Mouse (Mus musculus): ENCODE results near the gene Ripor3. TPM values are rescaled to one million over a fixed set of nuclear protein-coding genes. Genes with fewer than 3 reads are reported as not detected.

Gene Ripor3
- polyA plus RNA-seq, 2 experiments, result 5.3 to 21.0 TPM

DNA sequence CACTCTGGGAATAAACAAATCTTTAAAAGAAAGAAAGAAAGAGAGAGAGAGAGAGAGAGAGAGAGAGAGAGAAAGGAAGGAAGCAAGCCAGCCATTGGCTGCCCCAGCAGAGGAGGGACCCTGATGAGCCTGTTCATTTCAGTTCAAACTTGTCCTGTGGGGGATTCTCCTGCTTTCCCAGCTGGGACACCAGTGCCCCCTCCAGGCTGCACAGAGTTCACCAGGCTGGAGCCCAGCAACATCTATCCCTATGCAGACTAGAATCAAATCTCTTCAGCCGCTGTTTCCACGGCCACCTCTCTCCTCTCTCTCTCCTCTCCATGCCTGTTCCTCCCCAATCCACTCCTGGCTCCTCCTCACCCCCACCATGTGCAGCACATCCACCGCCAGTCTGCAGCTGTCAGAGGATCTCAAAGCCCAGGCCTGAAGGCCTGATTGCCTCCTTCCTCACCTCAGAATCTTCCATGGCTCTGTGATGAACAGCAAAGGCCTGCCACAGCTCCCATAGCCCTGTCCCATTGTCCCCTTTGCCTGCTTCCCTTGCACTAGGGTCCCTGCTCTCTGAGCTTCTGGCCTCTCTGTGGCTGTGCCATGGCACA is 11.2 kb downstream of the Ripor3 start:
- Histone ChIP-seq H3K27me3 (ENCODE audit: control insufficient read depth, insufficient read depth, low read length) (no peaks in the 10 kb centered on the region), H3K36me3 (ENCODE audit: control insufficient read depth, insufficient read depth, low read length) (no peaks in the 10 kb centered on the region), H3K9me3 (ENCODE audit: control insufficient read depth, low read length) (peaks cover 6% of the 10 kb centered on the region; the same call in 1 of the 2 replicates), H3K27ac (replicated peaks; ENCODE audit: low read depth, low read length) (no peak overlapping the region), H3K9ac (ENCODE audit: low read depth, low read length, severe bottlenecking) (no peak overlapping the region), H3K4me1 (ENCODE audit: control insufficient read depth, insufficient read depth, low read length) (no peaks in the 10 kb centered on the region), H3K4me2 (replicated peaks; ENCODE audit: low read depth, low read length, severe bottlenecking) (no peak overlapping the region), H3K4me3 (replicated peaks; ENCODE audit: low read length) (no peak overlapping the region)
- ATAC-seq (ENCODE audit: low FRiP score, low read depth), result no peak
- no peak for TF ChIP-seq POLR2A (IDR thresholded peaks at IDR 0.05; ENCODE audit: borderline replicate concordance, extremely low read depth, insufficient read depth, insufficient read length)
- 56% methylated on average over 3 of the region's 3 CpGs for WGBS
- DNase-seq (ENCODE audit: low spot score), result no peak

DNA sequence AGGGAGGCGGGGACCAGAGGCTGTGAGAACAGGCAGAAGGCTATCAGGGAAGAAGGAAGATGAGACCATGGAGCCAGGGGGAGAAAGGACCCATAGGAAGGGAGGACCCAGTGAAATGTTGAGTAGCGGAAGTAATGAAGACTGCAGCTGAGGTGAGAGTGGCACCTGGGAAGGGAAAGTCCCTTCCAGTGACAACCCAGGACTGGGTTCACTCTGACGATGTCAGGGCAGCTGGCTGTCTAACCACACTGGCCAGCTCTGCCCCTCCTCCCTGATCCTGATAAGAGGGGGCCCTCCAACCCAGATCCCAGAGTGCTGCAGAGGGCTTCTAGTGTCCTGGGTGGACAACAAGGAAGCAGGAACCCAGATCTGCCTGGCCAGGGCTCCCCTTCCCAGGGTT is 12.9 kb downstream of the Ripor3 start:
- Histone ChIP-seq H3K36me3 (ENCODE audit: control insufficient read depth, insufficient read depth, low read length) (no peaks in the 10 kb centered on the region), H3K9ac (ENCODE audit: low read depth, low read length, severe bottlenecking) (no peak overlapping the region), H3K9me3 (ENCODE audit: control insufficient read depth, low read length) (peaks cover 6% of the 10 kb centered on the region; the same call in 1 of the 2 replicates), H3K27ac (replicated peaks; ENCODE audit: low read depth, low read length) (no peak overlapping the region), H3K27me3 (ENCODE audit: control insufficient read depth, insufficient read depth, low read length) (no peaks in the 10 kb centered on the region), H3K4me2 (replicated peaks; ENCODE audit: low read depth, low read length, severe bottlenecking) (no peak overlapping the region), H3K4me1 (ENCODE audit: control insufficient read depth, insufficient read depth, low read length) (no peaks in the 10 kb centered on the region), H3K4me3 (replicated peaks; ENCODE audit: low read length) (no peak overlapping the region)
- no peak for TF ChIP-seq POLR2A (IDR thresholded peaks at IDR 0.05; ENCODE audit: borderline replicate concordance, extremely low read depth, insufficient read depth, insufficient read length)
- no peak for DNase-seq (ENCODE audit: low spot score)
- WGBS, result 51% methylated on average over 3 of the region's 3 CpGs
- ATAC-seq (ENCODE audit: low FRiP score, low read depth), result no peak

DNA sequence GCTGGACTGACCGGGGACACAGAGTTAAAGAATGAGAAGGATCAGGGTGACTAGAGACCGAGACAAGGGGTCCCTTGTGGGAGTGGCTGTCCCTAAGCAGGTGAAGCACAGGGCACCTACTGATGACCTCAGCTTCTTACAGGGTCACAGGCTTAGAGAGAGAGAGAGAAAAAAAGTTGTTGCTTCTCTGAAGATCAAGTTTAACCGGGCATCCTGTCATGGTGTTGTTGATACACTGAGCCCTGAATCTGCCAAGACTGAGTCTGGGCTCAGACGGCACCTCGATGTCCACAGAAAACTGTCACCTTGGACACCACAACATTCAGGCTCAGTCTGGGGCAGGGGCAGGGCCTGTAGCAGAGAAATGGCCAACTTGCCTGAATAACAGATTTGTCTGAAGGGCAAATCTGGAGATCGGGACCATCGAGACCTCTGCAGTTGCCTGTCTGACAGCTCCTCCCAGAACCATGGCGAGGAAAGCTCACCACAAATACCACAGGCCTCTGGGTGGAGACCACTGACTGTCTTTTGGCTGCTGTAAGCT is 13.7 kb downstream of the Ripor3 start:
- Histone ChIP-seq H3K36me3 (ENCODE audit: control insufficient read depth, insufficient read depth, low read length) (no peaks in the 10 kb centered on the region), H3K9me3 (ENCODE audit: control insufficient read depth, low read length) (peaks cover 6% of the 10 kb centered on the region; the same call in 1 of the 2 replicates), H3K9ac (ENCODE audit: low read depth, low read length, severe bottlenecking) (no peak overlapping the region), H3K4me2 (replicated peaks; ENCODE audit: low read depth, low read length, severe bottlenecking) (no peak overlapping the region), H3K27ac (replicated peaks; ENCODE audit: low read depth, low read length) (no peak overlapping the region), H3K4me3 (replicated peaks; ENCODE audit: low read length) (no peak overlapping the region), H3K4me1 (ENCODE audit: control insufficient read depth, insufficient read depth, low read length) (no peaks in the 10 kb centered on the region), H3K27me3 (ENCODE audit: control insufficient read depth, insufficient read depth, low read length) (no peaks in the 10 kb centered on the region)
- WGBS, result 57% methylated on average over 8 of the region's 8 CpGs
- TF ChIP-seq POLR2A (IDR thresholded peaks at IDR 0.05; ENCODE audit: borderline replicate concordance, extremely low read depth, insufficient read depth, insufficient read length), result no peak
- no peak for DNase-seq (ENCODE audit: low spot score)
- ATAC-seq (ENCODE audit: low FRiP score, low read depth), result no peak

DNA sequence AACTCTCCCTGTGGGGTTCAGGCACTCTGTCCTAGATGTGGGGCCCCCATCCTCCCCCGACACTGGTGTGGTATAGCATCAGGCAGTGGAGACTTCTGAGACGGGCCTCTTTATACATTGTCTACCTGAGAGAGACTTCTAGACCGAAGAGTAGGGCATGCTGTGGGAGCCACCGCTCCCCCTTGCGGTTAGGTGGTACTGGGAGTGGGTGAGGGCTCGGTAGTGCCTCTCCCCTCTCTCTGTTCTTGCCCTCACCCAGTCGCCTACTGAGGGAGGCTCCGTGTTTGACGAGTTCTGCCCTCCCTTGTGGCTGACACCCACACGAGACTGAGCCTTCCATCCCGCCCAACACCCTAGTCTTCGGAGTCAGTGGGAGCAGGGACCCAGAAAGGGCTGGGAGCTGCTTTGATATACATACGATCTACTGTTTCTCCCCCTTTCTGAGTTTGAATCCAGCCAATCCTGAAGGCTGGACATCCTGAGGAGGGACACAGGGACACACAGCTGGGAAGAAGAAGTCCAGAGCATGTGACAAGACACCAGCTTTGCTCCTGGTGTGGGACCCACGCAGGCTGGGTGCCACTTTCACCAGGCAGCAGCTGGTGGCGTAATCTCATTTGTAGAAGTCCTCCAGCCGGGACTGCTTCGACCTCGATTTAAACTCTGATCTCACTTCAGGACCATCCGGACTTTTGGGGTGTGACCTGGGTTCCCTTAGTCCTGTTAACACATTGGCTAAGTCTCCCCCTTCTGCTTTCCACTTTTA is 14.4 kb downstream of the Ripor3 start:
- Histone ChIP-seq H3K27ac (replicated peaks; ENCODE audit: low read depth, low read length) (no peak overlapping the region), H3K36me3 (ENCODE audit: control insufficient read depth, insufficient read depth, low read length) (no peaks in the 10 kb centered on the region), H3K9ac (ENCODE audit: low read depth, low read length, severe bottlenecking) (no peak overlapping the region), H3K4me3 (replicated peaks; ENCODE audit: low read length) (no peak overlapping the region), H3K4me2 (replicated peaks; ENCODE audit: low read depth, low read length, severe bottlenecking) (no peak overlapping the region), H3K27me3 (ENCODE audit: control insufficient read depth, insufficient read depth, low read length) (no peaks in the 10 kb centered on the region), H3K9me3 (ENCODE audit: control insufficient read depth, low read length) (peaks cover 6% of the 10 kb centered on the region; the same call in 1 of the 2 replicates), H3K4me1 (ENCODE audit: control insufficient read depth, insufficient read depth, low read length) (no peaks in the 10 kb centered on the region)
- TF ChIP-seq POLR2A (IDR thresholded peaks at IDR 0.05; ENCODE audit: borderline replicate concordance, extremely low read depth, insufficient read depth, insufficient read length), result no peak
- no peak for DNase-seq (ENCODE audit: low spot score)
- WGBS, result 64% methylated on average over 19 of the region's 19 CpGs
- no peak for ATAC-seq (ENCODE audit: low FRiP score, low read depth)

DNA sequence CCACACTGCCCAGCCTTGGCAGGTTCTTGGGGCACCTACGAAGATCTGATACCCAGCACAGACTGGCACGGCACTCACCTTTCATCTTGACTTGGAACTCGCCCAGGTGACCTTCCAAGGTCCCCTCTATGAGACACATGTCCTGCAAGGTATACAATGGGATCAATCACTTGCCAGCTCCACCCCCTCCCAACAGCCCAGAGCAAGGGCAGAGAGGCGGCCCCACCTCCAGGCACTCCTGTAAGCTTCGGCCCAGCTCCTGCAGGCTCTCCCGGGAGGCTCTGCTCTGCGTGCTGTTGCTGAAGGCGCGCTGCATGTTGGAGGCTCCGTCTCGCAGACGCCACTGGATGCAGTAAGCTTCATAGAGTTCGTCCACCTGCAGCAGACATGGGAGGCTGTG is 17.2 kb downstream of the Ripor3 start:
- 56% methylated on average over 13 of the region's 13 CpGs for WGBS
- no peak for DNase-seq (ENCODE audit: low spot score)
- Histone ChIP-seq H3K4me2 (replicated peaks; ENCODE audit: low read depth, low read length, severe bottlenecking) (no peak overlapping the region), H3K4me1 (ENCODE audit: control insufficient read depth, insufficient read depth, low read length) (peaks cover 11% of the 10 kb centered on the region), H3K9ac (ENCODE audit: low read depth, low read length, severe bottlenecking) (no peak overlapping the region), H3K27me3 (ENCODE audit: control insufficient read depth, insufficient read depth, low read length) (no peaks in the 10 kb centered on the region), H3K9me3 (ENCODE audit: control insufficient read depth, low read length) (no peaks in the 10 kb centered on the region), H3K36me3 (ENCODE audit: control insufficient read depth, insufficient read depth, low read length) (no peaks in the 10 kb centered on the region), H3K4me3 (replicated peaks; ENCODE audit: low read length) (no peak overlapping the region), H3K27ac (replicated peaks; ENCODE audit: low read depth, low read length) (no peak overlapping the region)
- no peak for TF ChIP-seq POLR2A (IDR thresholded peaks at IDR 0.05; ENCODE audit: borderline replicate concordance, extremely low read depth, insufficient read depth, insufficient read length)
- no peak for ATAC-seq (ENCODE audit: low FRiP score, low read depth)

Measured in limb, embryonic 14.5 days (tissue).